Mouse (Mus musculus) bone marrow macrophage, adult 2 months (primary cell): ENCODE data around the gene Trim50. TPM values are rescaled to one million over a fixed set of nuclear protein-coding genes. Genes with fewer than 3 reads are reported as not detected.

Experiments used
- H3K27ac ChIP-seq: 2 replicates; pipeline ENCODE4 v1.5.1; 2012; ENCODE audit warnings: low read depth, low read length; ENCODE audit not compliant: insufficient read depth
- H3K4me1 ChIP-seq: 2 replicates; pipeline ENCODE4 v1.6.1; 2012; ENCODE audit warnings: low read length; ENCODE audit not compliant: control insufficient read depth, insufficient read depth
- H3K4me3 ChIP-seq: 2 replicates; pipeline ENCODE4 v1.5.1; 2012; ENCODE audit warnings: mild to moderate bottlenecking, low read length, moderate library complexity; ENCODE audit not compliant: insufficient read depth
- CTCF ChIP-seq: IDR thresholded peaks from 2 replicates; pipeline ENCODE4 v1.5.1; 2012; ENCODE audit warnings: low read depth, mild to moderate bottlenecking, low read length, moderate library complexity
- POLR2A ChIP-seq: IDR thresholded peaks from 2 replicates; pipeline ENCODE4 v1.6.1; 2012; ENCODE audit warnings: mild to moderate bottlenecking, low read depth, low read length, borderline replicate concordance
- polyA plus RNA-seq: library from polyadenylated mRNA; stranded (reverse); fragments of >200 nt; gene quantifications from 2 replicates; pipeline ENCODE4 v1.2.4, GENCODE M21; 2012; ENCODE audit not compliant: missing spikeins, insufficient read depth, insufficient read length

The Trim50 gene
- polyA plus RNA-seq, 1 experiment = not detected

DNA sequence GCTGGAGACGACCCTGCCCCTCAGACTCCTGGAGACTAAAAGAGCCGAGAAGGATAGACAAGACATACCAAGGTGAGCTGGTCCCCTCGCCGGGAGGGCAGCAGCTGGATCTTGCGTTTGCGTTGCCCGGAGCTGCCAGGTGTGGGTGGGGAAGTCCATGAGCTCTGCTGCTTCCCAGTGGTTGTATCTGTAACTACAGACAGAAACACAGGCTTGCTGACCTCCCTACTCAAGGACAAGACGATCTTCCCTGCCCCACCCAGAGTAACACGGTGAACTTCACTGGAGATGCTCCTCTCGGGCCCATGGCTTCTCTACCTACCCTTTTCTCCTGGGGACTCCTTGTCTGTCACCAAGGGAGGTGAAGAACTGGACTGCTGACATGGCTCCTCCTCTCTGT lies 30.7 kb downstream of the Trim50 start:
- Histone ChIP-seq H3K27ac (no peak overlapping the region), H3K4me3 (no peak overlapping the region), H3K4me1 (no peaks in the 10 kb centered on the region)
- no peak for TF ChIP-seq POLR2A

DNA sequence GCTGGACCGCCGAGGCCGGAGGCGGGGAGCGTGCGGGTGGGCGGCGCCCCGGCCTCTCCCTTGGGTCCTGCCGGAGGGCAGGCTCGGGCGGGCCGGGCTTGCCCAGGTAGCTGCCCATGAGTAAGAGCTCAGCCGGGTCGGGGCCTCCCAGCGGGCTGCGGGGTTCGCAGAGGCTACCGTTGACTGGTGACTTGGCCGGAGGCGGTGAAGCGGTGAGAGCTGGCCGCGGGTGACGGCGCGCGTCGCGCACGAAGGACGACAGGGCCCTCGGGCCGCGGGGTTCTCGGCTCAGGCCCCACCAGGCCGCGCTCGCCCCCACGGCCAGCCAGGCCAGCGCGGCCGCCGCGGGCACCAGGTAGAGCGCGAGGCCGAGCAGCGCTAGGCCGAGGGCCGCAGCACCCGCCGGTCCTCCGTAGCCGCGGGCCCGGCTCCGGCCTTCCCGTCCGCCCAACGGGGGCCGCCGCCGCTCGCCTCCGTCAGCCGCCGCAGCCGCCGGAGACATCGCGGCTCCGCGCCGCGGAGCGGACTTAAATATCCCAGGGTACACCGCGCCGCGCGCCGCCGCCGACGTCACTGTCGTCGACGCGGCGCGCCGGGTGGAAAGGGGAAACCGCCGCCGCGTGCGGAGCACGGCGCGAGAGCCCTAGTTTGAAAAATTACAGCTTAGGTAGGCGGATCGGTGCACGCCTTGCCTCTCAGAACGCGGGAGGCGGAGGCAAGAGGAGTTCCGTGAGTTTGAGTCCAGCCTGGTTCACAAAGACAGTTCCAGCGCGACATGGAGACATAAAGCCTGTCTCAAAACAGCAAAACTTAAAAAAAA lies 41.1 kb downstream of the Trim50 start, which contains the start of gene Pom121:
Gene Pom121, minus strand, starts transcription at position 543 of the 820 bp plus-strand sequence.
- Histone ChIP-seq H3K4me3 (peak within 1 kb of the TSS; percentile 90), H3K4me1 (peaks cover 15% of the 10 kb centered on the region), H3K27ac (peak within 1 kb of the TSS; percentile 71)
- TF ChIP-seq POLR2A = no peak
- no peak for TF ChIP-seq CTCF

DNA sequence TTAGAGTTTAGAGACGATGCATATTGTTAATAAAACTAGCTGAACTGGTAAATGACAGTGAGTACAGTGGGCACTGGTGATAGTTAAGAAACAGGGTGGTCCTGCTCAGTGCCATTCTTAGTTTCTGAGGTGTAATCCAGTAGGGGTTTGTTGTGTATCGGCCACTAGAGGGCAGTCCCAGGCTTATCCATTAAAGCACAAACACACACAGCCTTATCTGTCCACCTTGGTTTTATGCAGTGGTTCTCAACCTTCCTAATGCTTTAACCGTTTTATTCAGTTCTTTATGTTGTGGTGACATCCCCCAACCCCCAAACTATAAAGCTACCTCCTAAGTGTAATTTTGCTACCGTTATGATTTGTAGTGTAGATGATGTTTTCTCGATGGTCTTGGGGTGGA lies 42.7 kb downstream of the Trim50 start:
- Histone ChIP-seq H3K27ac (no peak overlapping the region), H3K4me1 (peaks cover 15% of the 10 kb centered on the region), H3K4me3 (no peak overlapping the region)
- no peak for TF ChIP-seq POLR2A
- TF ChIP-seq CTCF = no peak

GRCm38 (mm10) chr5:135399382-135399781 lies 46.3 kb downstream of the Trim50 start:
- no peak overlapping the region for H3K27ac ChIP-seq
- no peak for TF ChIP-seq POLR2A
- TF ChIP-seq CTCF = no peak
- no peak overlapping the region for H3K4me3 ChIP-seq
- peaks cover 13% of the 10 kb centered on the region for H3K4me1 ChIP-seq

DNA sequence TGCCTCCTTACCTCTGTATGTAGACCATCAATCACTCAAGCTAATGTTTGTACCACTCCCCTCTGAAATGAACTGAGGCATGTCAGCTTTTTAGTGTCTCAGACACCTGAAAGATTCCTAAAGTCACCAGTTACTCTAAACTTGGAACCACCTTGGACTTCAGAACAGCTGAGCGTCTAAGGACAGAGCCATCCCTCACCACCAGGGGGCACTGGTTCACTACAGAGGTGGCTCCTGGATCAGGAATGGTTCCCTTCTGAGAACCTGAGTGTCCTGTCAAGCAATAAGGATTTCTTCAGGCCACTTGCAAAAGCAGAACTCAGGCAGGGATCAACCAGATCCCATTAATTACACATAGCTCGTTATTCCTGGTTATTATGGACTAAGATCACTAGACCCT lies 47.1 kb downstream of the Trim50 start:
- H3K4me3 ChIP-seq = no peak overlapping the region
- TF ChIP-seq CTCF (peak; percentile 95), POLR2A (no peak)

DNA sequence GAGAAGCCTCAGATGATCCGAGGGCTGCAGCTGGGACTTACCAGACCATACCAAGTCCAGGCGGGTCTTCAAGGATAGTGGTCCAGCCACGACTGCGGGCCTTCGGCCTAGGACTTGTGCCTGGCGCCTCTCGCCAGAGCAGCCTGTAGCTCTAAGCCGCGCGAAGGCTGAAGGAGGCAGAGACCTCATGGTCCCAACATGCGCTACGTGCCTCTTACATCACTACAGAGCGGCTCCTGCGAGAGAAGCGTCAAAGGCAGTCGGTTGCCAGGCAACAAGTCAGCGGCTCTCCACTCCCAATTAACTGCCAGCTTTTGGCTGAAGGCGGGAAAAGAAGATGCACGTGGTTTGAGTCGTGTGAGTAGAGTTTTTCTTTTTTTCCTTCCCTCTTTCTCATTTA lies 51.5 kb downstream of the Trim50 start:
- Histone ChIP-seq H3K27ac (no peak overlapping the region), H3K4me3 (no peak overlapping the region), H3K4me1 (no peaks in the 10 kb centered on the region)
- TF ChIP-seq POLR2A (no peak), CTCF (no peak)

More for the DNA sequence above, 47.1 kb downstream of the Trim50 start:
- Histone ChIP-seq H3K4me1 (peaks cover 8% of the 10 kb centered on the region), H3K27ac (no peak overlapping the region)

DNA sequence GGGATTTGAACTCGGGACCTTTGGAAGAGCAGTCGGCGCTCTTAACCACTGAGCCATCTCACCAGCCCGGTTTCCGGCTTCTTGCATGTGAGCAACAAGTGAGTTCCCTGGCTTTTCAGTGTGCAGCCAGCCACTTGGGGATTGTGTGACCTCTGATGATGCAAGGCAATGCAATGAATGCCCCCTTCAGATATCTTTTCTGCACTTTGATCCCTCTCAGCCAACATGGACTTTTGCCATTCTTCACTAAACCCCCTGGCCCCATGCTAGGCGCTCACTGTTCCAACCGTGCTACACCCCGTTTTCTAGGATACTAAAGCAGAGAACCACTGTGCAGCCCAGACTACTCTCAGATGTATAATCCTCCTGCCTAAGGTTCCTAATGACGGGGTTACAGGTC lies 52.3 kb downstream of the Trim50 start:
- Histone ChIP-seq H3K27ac (no peak overlapping the region), H3K4me1 (no peaks in the 10 kb centered on the region), H3K4me3 (no peak overlapping the region)
- TF ChIP-seq CTCF (no peak), POLR2A (no peak)

DNA sequence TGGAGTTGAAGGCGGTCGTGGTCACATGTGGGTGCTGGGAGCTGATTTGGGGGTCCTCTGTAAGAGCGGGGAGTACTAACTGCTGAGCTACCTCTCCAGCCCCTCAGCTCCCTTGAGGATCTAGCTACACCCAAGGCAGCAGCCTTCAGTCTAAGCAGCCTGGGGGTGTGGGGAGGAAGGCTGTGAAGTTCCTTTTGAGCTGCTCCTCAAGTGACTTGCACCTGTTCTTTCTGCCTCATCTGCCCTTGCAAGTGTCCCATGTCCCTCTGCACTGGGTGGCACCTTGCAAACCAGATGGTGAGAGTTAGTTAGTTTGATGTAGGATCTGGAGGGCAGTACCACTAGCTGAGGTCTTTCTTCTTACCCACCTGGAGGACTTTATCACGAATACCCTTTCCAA lies 55.0 kb downstream of the Trim50 start:
- TF ChIP-seq POLR2A (no peak), CTCF (no peak)
- Histone ChIP-seq H3K27ac (no peak overlapping the region), H3K4me1 (no peaks in the 10 kb centered on the region), H3K4me3 (no peak overlapping the region)

DNA sequence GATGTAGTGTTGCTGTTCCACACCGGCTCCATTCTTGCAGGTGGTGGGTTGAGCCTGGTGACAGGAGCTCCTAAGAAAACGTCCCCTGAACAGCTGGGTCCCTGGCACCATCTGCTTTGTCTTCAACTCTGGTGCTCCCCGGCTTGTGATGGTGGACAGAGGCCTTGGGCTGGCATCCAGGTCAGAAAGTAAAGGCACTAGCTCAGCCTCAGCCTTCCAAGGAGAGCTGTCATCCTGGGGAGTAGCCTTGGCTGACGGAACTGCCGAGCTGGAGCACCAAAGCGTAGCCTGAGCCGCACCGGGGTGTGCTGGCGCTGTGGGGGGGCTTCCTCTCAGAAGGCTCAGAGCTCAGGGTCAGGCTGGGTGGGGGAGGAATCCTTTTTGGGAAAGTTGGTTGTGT lies 57.2 kb downstream of the Trim50 start:
- no peak overlapping the region for H3K27ac ChIP-seq
- no peak overlapping the region for H3K4me3 ChIP-seq
- no peaks in the 10 kb centered on the region for H3K4me1 ChIP-seq
- no peak for TF ChIP-seq CTCF
- no peak for TF ChIP-seq POLR2A

Other genes with a start within 250 kb of the Trim50 start
- 5.9 and 6.2 TPM in 2 replicates for gene Tbl2, start 203.6 kb upstream of the Trim50 start, polyA plus RNA-seq
- gene Bcl7b, start 185.0 kb upstream of the Trim50 start, polyA plus RNA-seq = 48.9 and 57.6 TPM in 2 replicates
- gene Baz1b, start 166.0 kb upstream of the Trim50 start, polyA plus RNA-seq = 57.5 and 58.9 TPM in 2 replicates
- gene Fzd9, start 102.1 kb upstream of the Trim50 start, polyA plus RNA-seq = not detected in 2 replicates
- not detected in 2 replicates for gene Fkbp6, start 3.3 kb upstream of the Trim50 start, polyA plus RNA-seq
- 8.0 and 11.4 TPM in 2 replicates for gene Nsun5, start 16.7 kb downstream of the Trim50 start, polyA plus RNA-seq
- gene Pom121, start 41.3 kb downstream of the Trim50 start, polyA plus RNA-seq = 15.0 and 17.5 TPM in 2 replicates
- 50.3 and 59.5 TPM in 2 replicates for gene Hip1, start 191.8 kb downstream of the Trim50 start, polyA plus RNA-seq
- gene Ccl26, start 210.3 kb downstream of the Trim50 start, polyA plus RNA-seq = not detected in 2 replicates
- gene Ccl24, start 219.8 kb downstream of the Trim50 start, polyA plus RNA-seq = 0.71 and 1.1 TPM in 2 replicates